Mouse (Mus musculus): ENCODE results near the gene A430005L14Rik. TPM values are rescaled to one million over a fixed set of nuclear protein-coding genes. Genes with fewer than 3 reads are reported as not detected.

Gene A430005L14Rik
- polyA plus RNA-seq, 1 experiment, result 23.6 TPM

DNA sequence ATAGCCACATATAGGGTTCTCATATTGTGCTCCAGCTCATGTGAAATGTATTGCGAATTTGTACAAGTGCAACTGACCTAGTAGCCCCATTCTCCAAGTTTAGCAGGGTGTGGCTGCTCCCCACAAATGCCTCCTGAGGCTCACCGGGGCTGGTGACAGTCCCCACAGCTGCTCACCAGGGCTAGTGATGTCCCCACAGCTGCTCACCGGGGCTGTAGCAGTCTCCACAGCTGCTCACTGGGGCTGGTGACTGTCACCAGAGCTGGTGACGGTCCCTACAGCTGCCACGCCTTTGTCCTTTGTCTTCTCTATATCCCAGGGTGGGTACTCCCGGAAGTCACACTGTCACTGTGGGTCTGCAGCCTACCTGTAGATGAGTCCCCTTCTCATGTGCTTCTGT lies 49.2 kb downstream of the A430005L14Rik start:
- no peak overlapping the region for H3K4me3 ChIP-seq (ENCODE audit: insufficient read depth, low read length)
- 0 out of 2 replicates have a peak, but pooled peaks cover 2% of the 10 kb centered on the region for H3K4me1 ChIP-seq (ENCODE audit: control insufficient read depth, insufficient read depth, low read length)
- TF ChIP-seq CTCF (IDR thresholded peaks at IDR 0.05; ENCODE audit: low read depth, low read length) (no peak), POLR2A (IDR thresholded peaks at IDR 0.05; ENCODE audit: borderline replicate concordance, low read depth, low read length) (no peak)
- H3K27ac ChIP-seq (ENCODE audit: insufficient read depth, low read depth, low read length), result no peak overlapping the region

DNA sequence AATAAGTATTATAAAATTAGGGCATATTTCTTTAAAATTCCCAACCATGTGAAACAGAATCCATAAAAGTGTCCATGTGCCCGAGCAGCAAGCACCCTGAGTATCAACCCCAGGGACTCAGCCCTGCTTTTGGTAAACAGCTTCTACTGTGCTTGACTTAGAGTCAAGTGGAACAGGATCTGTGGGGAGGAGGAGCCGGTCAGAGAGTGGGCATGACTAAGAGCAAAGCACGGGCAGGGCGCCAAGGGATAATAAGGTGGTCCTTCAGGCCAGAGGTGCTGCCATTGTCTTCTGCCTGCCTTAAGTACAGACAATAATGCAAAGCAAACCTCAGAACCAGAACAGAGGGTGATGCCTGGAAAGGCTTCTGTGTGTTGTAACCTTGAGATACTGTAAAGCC lies 50.7 kb downstream of the A430005L14Rik start:
- H3K4me3 ChIP-seq (ENCODE audit: insufficient read depth, low read length), result no peak overlapping the region
- TF ChIP-seq POLR2A (IDR thresholded peaks at IDR 0.05; ENCODE audit: borderline replicate concordance, low read depth, low read length), result no peak
- no peak for TF ChIP-seq CTCF (IDR thresholded peaks at IDR 0.05; ENCODE audit: low read depth, low read length)
- H3K4me1 ChIP-seq (ENCODE audit: control insufficient read depth, insufficient read depth, low read length), result 0 out of 2 replicates have a peak, but pooled peaks cover 2% of the 10 kb centered on the region

DNA sequence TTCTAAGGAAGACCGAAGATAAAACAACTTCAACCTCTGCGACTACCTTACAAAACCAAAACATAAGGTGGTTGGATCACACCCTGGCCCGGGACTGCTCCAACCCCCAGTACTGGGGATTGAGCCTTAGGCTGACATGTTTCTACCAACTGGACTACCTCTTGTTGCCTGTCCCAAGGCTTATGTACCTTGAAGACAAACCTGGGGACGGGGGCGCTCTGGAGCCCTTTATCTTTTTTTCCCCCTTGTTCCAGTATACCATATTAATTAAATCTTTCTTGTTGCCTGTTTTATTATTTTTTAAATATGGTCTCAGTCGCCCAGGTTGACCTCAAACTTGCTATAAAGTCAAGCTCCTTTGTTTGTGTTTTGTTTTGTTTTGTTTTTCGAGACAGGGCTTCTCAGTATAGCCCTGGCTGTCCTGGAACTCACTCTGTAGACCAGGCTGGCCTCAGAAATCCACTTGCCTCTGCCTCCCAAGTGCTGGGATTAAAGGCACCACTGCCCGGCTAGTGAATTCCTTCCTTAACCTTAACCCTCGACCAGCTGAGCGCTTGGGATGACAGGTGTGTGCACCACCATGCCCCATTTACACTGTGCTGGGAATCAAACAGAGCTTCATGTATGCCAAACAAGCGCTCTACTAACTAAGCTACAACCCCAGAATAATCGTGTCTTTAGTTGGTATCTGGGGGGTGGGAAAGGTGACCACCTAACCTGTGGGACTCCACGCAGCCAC lies 54.0 kb downstream of the A430005L14Rik start:
- TF ChIP-seq POLR2A (IDR thresholded peaks at IDR 0.05; ENCODE audit: borderline replicate concordance, low read depth, low read length) (no peak), CTCF (IDR thresholded peaks at IDR 0.05; ENCODE audit: low read depth, low read length) (no peak)
- Histone ChIP-seq H3K4me3 (ENCODE audit: insufficient read depth, low read length) (peak overlapping the region; percentile 99), H3K27ac (ENCODE audit: insufficient read depth, low read depth, low read length) (0 out of 2 replicates have a peak overlapping the region, but pooled peaks have one; percentile 12), H3K4me1 (ENCODE audit: control insufficient read depth, insufficient read depth, low read length) (peaks cover 8% of the 10 kb centered on the region)

More for the DNA sequence above, 50.7 kb downstream of the A430005L14Rik start:
- no peak overlapping the region for H3K27ac ChIP-seq (ENCODE audit: insufficient read depth, low read depth, low read length)

Other genes starting within 250 kb of the A430005L14Rik start
- 5.5 and 10.1 TPM in 2 replicates for gene Dffb, start 17.9 kb downstream of the A430005L14Rik start, polyA plus RNA-seq (2012; ENCODE audit: insufficient read depth, insufficient read length, missing spikeins)
- gene Cep104, start 18.0 kb downstream of the A430005L14Rik start, polyA plus RNA-seq (2012; ENCODE audit: insufficient read depth, insufficient read length, missing spikeins), result 8.8 and 9.3 TPM in 2 replicates
- gene Lrrc47, start 54.5 kb downstream of the A430005L14Rik start, polyA plus RNA-seq (2012; ENCODE audit: insufficient read depth, insufficient read length, missing spikeins), result 25.0 and 26.2 TPM in 2 replicates
- gene Smim1, start 69.0 kb downstream of the A430005L14Rik start, polyA plus RNA-seq (2012; ENCODE audit: insufficient read depth, insufficient read length, missing spikeins), result 0.70 TPM in 1 of 2 replicates, not detected in the other
- gene Ccdc27, start 85.4 kb downstream of the A430005L14Rik start, polyA plus RNA-seq (2012; ENCODE audit: insufficient read depth, insufficient read length, missing spikeins), result not detected in 2 replicates
- gene Trp73, start 183.0 kb downstream of the A430005L14Rik start, polyA plus RNA-seq (2012; ENCODE audit: insufficient read depth, insufficient read length, missing spikeins), result not detected in 2 replicates
- 10.0 and 12.7 TPM in 2 replicates for gene Wrap73, start 185.1 kb downstream of the A430005L14Rik start, polyA plus RNA-seq (2012; ENCODE audit: insufficient read depth, insufficient read length, missing spikeins)
- 117 and 127 TPM in 2 replicates for gene Tprgl, start 203.4 kb downstream of the A430005L14Rik start, polyA plus RNA-seq (2012; ENCODE audit: insufficient read depth, insufficient read length, missing spikeins)
- not detected in 2 replicates for gene Megf6, start 213.5 kb downstream of the A430005L14Rik start, polyA plus RNA-seq (2012; ENCODE audit: insufficient read depth, insufficient read length, missing spikeins)